Mouse (Mus musculus): ENCODE results near the gene Mlst8. TPM values are rescaled to one million over a fixed set of nuclear protein-coding genes. Genes with fewer than 3 reads are reported as not detected.
A peak's percentile ranks its signal among the peaks of the same experiment; 100 is the strongest.

Gene Mlst8
- polyA plus RNA-seq, 1 experiment from 2014 or later: 31.8 TPM

GRCm38 (mm10) chr17:24443409-24443808 lies 35.5 kb downstream of the Mlst8 start:
- Histone ChIP-seq H3K27ac (ENCODE audit: low read depth, low read length) (no peak overlapping the region), H3K9me3 (replicated peaks; ENCODE audit: control insufficient read depth, low read length) (no peaks in the 10 kb centered on the region), H3K36me3 (ENCODE audit: control insufficient read depth, insufficient read depth, low read length) (peaks cover 99% of the 10 kb centered on the region), H3K27me3 (replicated peaks; ENCODE audit: control insufficient read depth, insufficient read depth, low read length) (no peaks in the 10 kb centered on the region), H3K4me2 (ENCODE audit: low read length) (no peak overlapping the region), H3K4me3 (ENCODE audit: low read depth, low read length) (no peak overlapping the region), H3K4me1 (ENCODE audit: control insufficient read depth, insufficient read depth, low read length) (no peaks in the 10 kb centered on the region), H3K9ac (ENCODE audit: low read length) (no peak overlapping the region)
- DNase-seq (ENCODE audit: low spot score) (no peak), ATAC-seq (no peak)
- 89% methylated on average over 4 of the region's 4 CpGs for WGBS

- Histone ChIP-seq H3K4me2 (ENCODE audit: low read length) (no peak within 1 kb of the TSS), H3K27me3 (replicated peaks; ENCODE audit: control insufficient read depth, insufficient read depth, low read length) (no peaks in the 10 kb centered on the region), H3K9me3 (replicated peaks; ENCODE audit: control insufficient read depth, low read length) (no peaks in the 10 kb centered on the region), H3K9ac (ENCODE audit: low read length) (no peak within 1 kb of the TSS), H3K27ac (ENCODE audit: low read depth, low read length) (no peak within 1 kb of the TSS), H3K36me3 (ENCODE audit: control insufficient read depth, insufficient read depth, low read length) (peaks cover 99% of the 10 kb centered on the region), H3K4me1 (ENCODE audit: control insufficient read depth, insufficient read depth, low read length) (no peaks in the 10 kb centered on the region), H3K4me3 (ENCODE audit: low read depth, low read length) (no peak within 1 kb of the TSS)
- WGBS: 79% methylated on average over 7 of the region's 7 CpGs
- no peak for ATAC-seq
- DNase-seq (ENCODE audit: low spot score): no peak
Observed at GRCm38 (mm10) chr17:24442632-24443155, 36.2 kb downstream of the Mlst8 start, which contains the start of gene Dnase1l2. TSS of gene Dnase1l2 (minus strand) at chr17:24443105.

- Histone ChIP-seq H3K27me3 (replicated peaks; ENCODE audit: control insufficient read depth, insufficient read depth, low read length) (no peaks in the 10 kb centered on the region), H3K27ac (ENCODE audit: low read depth, low read length) (no peak overlapping the region), H3K36me3 (ENCODE audit: control insufficient read depth, insufficient read depth, low read length) (peaks cover 98% of the 10 kb centered on the region), H3K9me3 (replicated peaks; ENCODE audit: control insufficient read depth, low read length) (no peaks in the 10 kb centered on the region), H3K9ac (ENCODE audit: low read length) (no peak overlapping the region), H3K4me2 (ENCODE audit: low read length) (no peak overlapping the region), H3K4me3 (ENCODE audit: low read depth, low read length) (no peak overlapping the region), H3K4me1 (ENCODE audit: control insufficient read depth, insufficient read depth, low read length) (no peaks in the 10 kb centered on the region)
- 91% methylated on average over 14 of the region's 14 CpGs for WGBS
- no peak for ATAC-seq
- no peak for DNase-seq (ENCODE audit: low spot score)
Observed at GRCm38 (mm10) chr17:24442107-24442506, 36.8 kb downstream of the Mlst8 start.

GRCm38 (mm10) chr17:24441148-24441547 lies 37.7 kb downstream of the Mlst8 start:
- Histone ChIP-seq H3K4me3 (ENCODE audit: low read depth, low read length) (no peak overlapping the region), H3K36me3 (ENCODE audit: control insufficient read depth, insufficient read depth, low read length) (peaks cover 93% of the 10 kb centered on the region), H3K27me3 (replicated peaks; ENCODE audit: control insufficient read depth, insufficient read depth, low read length) (no peaks in the 10 kb centered on the region), H3K4me1 (ENCODE audit: control insufficient read depth, insufficient read depth, low read length) (no peaks in the 10 kb centered on the region), H3K27ac (ENCODE audit: low read depth, low read length) (no peak overlapping the region), H3K9me3 (replicated peaks; ENCODE audit: control insufficient read depth, low read length) (no peaks in the 10 kb centered on the region), H3K9ac (ENCODE audit: low read length) (no peak overlapping the region), H3K4me2 (ENCODE audit: low read length) (no peak overlapping the region)
- peak; percentile 17 for DNase-seq (ENCODE audit: low spot score)
- no peak for ATAC-seq
- WGBS: 66% methylated on average over 2 of the region's 2 CpGs

GRCm38 (mm10) chr17:24440377-24440776 lies 38.5 kb downstream of the Mlst8 start:
- WGBS: 90% methylated on average over 8 of the region's 8 CpGs
- H3K27ac ChIP-seq (ENCODE audit: low read depth, low read length): no peak overlapping the region
- H3K36me3 ChIP-seq (ENCODE audit: control insufficient read depth, insufficient read depth, low read length): peaks cover 88% of the 10 kb centered on the region
- no peak for ATAC-seq
- no peak overlapping the region for H3K4me2 ChIP-seq (ENCODE audit: low read length)
- H3K4me1 ChIP-seq (ENCODE audit: control insufficient read depth, insufficient read depth, low read length): no peaks in the 10 kb centered on the region
- DNase-seq (ENCODE audit: low spot score): no peak
- H3K4me3 ChIP-seq (ENCODE audit: low read depth, low read length): no peak overlapping the region
- H3K27me3 ChIP-seq (replicated peaks; ENCODE audit: control insufficient read depth, insufficient read depth, low read length): no peaks in the 10 kb centered on the region
- no peak overlapping the region for H3K9ac ChIP-seq (ENCODE audit: low read length)
- no peaks in the 10 kb centered on the region for H3K9me3 ChIP-seq (replicated peaks; ENCODE audit: control insufficient read depth, low read length)

GRCm38 (mm10) chr17:24437016-24437415 lies 41.9 kb downstream of the Mlst8 start:
- Histone ChIP-seq H3K9me3 (replicated peaks; ENCODE audit: control insufficient read depth, low read length) (no peaks in the 10 kb centered on the region), H3K4me2 (ENCODE audit: low read length) (no peak overlapping the region), H3K27ac (ENCODE audit: low read depth, low read length) (no peak overlapping the region), H3K9ac (ENCODE audit: low read length) (no peak overlapping the region), H3K27me3 (replicated peaks; ENCODE audit: control insufficient read depth, insufficient read depth, low read length) (no peaks in the 10 kb centered on the region), H3K4me3 (ENCODE audit: low read depth, low read length) (no peak overlapping the region), H3K36me3 (ENCODE audit: control insufficient read depth, insufficient read depth, low read length) (peaks cover 61% of the 10 kb centered on the region), H3K4me1 (ENCODE audit: control insufficient read depth, insufficient read depth, low read length) (no peaks in the 10 kb centered on the region)
- WGBS: 74% methylated on average over 5 of the region's 5 CpGs
- ATAC-seq (0 out of 2 replicates have a peak, but pooled peaks have one; percentile 23), DNase-seq (ENCODE audit: low spot score) (peak; percentile 62)

GRCm38 (mm10) chr17:24429201-24429983 lies 49.5 kb downstream of the Mlst8 start:
- Histone ChIP-seq H3K4me3 (ENCODE audit: low read depth, low read length) (no peak overlapping the region), H3K4me2 (ENCODE audit: low read length) (no peak overlapping the region), H3K4me1 (ENCODE audit: control insufficient read depth, insufficient read depth, low read length) (no peaks in the 10 kb centered on the region), H3K9ac (ENCODE audit: low read length) (no peak overlapping the region), H3K27me3 (replicated peaks; ENCODE audit: control insufficient read depth, insufficient read depth, low read length) (no peaks in the 10 kb centered on the region), H3K27ac (ENCODE audit: low read depth, low read length) (no peak overlapping the region), H3K9me3 (replicated peaks; ENCODE audit: control insufficient read depth, low read length) (no peaks in the 10 kb centered on the region), H3K36me3 (ENCODE audit: control insufficient read depth, insufficient read depth, low read length) (peaks cover 15% of the 10 kb centered on the region)
- DNase-seq (ENCODE audit: low spot score) (no peak), ATAC-seq (no peak)
- 87% methylated on average over 14 of the region's 14 CpGs for WGBS

- Histone ChIP-seq H3K4me1 (ENCODE audit: control insufficient read depth, insufficient read depth, low read length) (no peaks in the 10 kb centered on the region), H3K9ac (ENCODE audit: low read length) (peak overlapping the region; percentile 85), H3K27me3 (replicated peaks; ENCODE audit: control insufficient read depth, insufficient read depth, low read length) (no peaks in the 10 kb centered on the region), H3K9me3 (replicated peaks; ENCODE audit: control insufficient read depth, low read length) (no peaks in the 10 kb centered on the region), H3K4me2 (ENCODE audit: low read length) (peak overlapping the region; percentile 64), H3K36me3 (ENCODE audit: control insufficient read depth, insufficient read depth, low read length) (peaks cover 30% of the 10 kb centered on the region), H3K27ac (ENCODE audit: low read depth, low read length) (no peak overlapping the region), H3K4me3 (ENCODE audit: low read depth, low read length) (peak overlapping the region; percentile 66)
- no peak for DNase-seq (ENCODE audit: low spot score)
- no peak for ATAC-seq
- 5% methylated on average over 8 of the region's 8 CpGs for WGBS
Observed at GRCm38 (mm10) chr17:24427170-24427557, 51.7 kb downstream of the Mlst8 start.
